Mouse (Mus musculus): Measurements from ENCODE around the gene Arhgef16. TPM values are rescaled to one million over a fixed set of nuclear protein-coding genes. Genes with fewer than 3 reads are reported as not detected.
A peak's percentile ranks its signal among the peaks of the same experiment; 100 is the strongest.

Arhgef16 gene
- total RNA-seq (2021), result under 1 TPM; 0.17 to 0.23 TPM
- long read RNA-seq, experiment 1, partial matches to known transcripts, result 0 of 2 reads
- long read RNA-seq, experiment 1, other reads (novel, unspliced or antisense), result 1 of 2 reads
- long read RNA-seq, experiment 2, result 0 reads

DNA sequence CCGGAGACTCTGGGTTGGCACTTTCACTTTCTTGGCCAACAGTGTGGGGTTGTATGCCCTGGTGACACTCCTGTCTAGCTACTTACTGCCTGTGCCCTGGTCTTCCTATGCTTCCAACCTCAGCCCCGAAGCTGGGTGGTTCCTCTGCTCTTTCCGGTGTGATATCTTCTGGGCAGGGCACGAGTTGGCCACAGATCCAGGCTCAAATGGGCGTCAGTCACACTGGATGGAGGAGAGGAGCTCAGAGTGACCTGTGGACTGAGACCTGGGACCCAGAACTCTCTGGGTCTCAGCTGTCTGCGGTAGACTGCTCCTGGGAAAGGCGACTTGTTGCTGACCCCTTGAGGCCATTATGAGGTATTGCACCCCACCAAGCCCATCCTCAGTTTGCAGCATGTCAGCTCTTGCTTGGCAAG lies at the start of gene Arhgef16:
Arhgef16 (minus strand) TSS at position 211 of the 416 bp plus-strand sequence.
- intact Hi-C loops (cut with DNase I), result loop anchor here (10.0 kb wide), 1 partner anchor 137 kb away; the partner anchor contains the start of gene Tprgl
- peak; percentile 84 for TF ChIP-seq CTCF (IDR thresholded peaks at IDR 0.05)
- H3K27ac ChIP-seq, result no peak within 1 kb of the TSS
- peak; percentile 34 for DNase-seq
- no peak within 1 kb of the TSS; the same call in 1 of the 2 replicates for H3K4me3 ChIP-seq

DNA sequence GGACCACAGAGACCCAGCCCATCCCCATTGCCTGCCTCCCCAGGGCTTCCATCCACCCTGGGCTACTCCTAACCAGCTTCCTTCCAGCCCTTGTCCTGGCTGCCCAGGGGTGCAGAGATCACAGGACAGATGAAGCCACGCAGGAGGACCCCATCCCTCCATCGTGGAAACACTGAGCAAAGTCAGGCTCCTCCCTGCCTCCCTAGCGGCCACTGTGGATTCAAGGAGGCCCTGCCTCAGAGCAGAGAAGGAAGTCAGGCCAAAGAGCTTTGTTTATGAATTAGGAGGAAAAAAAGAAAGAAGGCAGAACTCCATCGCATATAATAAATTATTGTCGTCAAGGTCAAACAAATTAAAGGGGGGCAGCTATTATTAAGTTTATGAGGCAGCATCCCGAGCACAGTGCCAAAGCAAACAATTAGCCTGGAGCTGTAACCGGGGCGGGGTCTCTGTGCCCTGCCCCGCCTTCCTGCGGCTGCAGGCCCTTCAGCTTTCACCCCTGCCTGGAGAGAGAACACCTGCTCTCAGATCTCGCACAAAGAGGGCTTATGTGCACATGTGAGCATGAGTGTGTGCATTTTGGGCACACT lies 46.8 kb upstream of the Arhgef16 start:
- peak overlapping the region; percentile 58 for H3K27ac ChIP-seq
- no peak overlapping the region for H3K4me3 ChIP-seq
- intact Hi-C loops (cut with DNase I), result no loop called here
- no peak for DNase-seq
- TF ChIP-seq CTCF (IDR thresholded peaks at IDR 0.05), result no peak

DNA sequence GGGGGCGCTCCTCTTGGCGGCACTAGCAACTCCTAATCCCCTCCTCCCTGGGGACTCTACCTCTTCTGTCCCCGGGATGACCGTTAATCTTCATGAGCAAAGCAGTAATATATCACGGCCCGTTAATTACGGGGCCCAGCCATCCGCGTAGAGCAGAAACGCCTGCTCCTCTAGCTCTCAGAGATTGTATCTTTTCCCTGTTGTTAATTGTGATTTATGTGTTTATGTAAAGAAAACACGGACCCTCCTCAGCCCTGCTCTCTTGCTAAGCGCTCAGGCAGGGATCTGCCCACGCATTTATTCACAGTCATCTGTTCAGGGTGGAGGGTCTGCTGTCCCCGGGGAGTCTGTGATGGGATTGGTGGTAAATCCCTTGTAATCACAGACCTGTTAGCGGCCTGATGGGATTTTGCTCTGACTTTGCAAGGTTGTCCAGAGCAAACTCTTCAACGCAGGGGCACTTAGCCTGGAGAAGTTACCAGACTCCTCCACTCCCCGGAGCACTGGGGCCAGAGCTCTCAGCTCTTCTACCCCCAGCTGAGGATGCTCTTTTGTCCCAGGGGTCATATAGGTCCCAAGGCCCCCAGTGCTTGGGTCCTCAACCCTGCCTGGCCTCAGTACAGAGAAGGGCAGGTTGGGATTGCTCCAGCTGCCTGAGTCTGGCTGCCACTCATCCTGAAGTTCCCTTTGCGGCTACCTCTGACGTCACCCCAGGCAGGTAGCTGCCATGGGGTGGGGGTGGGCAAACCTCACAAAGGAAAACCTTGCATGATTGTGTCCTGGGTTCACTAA lies 45.5 kb upstream of the Arhgef16 start:
- no peak overlapping the region for H3K4me3 ChIP-seq
- no peak for DNase-seq
- TF ChIP-seq CTCF (IDR thresholded peaks at IDR 0.05), result no peak
- H3K27ac ChIP-seq, result peak overlapping the region; percentile 58; the same call in 1 of the 2 replicates
- intact Hi-C loops (cut with DNase I), result no loop called here

- H3K4me3 ChIP-seq, result no peak overlapping the region
- TF ChIP-seq CTCF (IDR thresholded peaks at IDR 0.05), result no peak
- H3K27ac ChIP-seq, result peak overlapping the region; percentile 87
- DNase-seq, result peak; percentile 57
- intact Hi-C loops (cut with DNase I), result loop anchor here (10.0 kb wide), 1 partner anchor 488 kb away; no protein-coding TSS in a partner anchor
Observed at GRCm38 (mm10) chr4:154336650-154337049, 35.2 kb upstream of the Arhgef16 start.

- TF ChIP-seq CTCF (IDR thresholded peaks at IDR 0.05), result no peak
- Histone ChIP-seq H3K4me3 (peak within 1 kb of the TSS; percentile 51), H3K27ac (peak within 1 kb of the TSS; percentile 87)
- intact Hi-C loops (cut with DNase I), result loop anchor here (10.0 kb wide), 1 partner anchor 489 kb away; no protein-coding TSS in a partner anchor
- DNase-seq, result no peak
Observed at GRCm38 (mm10) chr4:154335761-154336160, 34.3 kb upstream of the Arhgef16 start, which contains the start of gene B230104I21Rik. B230104I21Rik (plus strand) TSS chr4:154336127.

- Histone ChIP-seq H3K4me3 (peak overlapping the region; percentile 51), H3K27ac (peak overlapping the region; percentile 84)
- peak; percentile 52 for DNase-seq
- TF ChIP-seq CTCF (IDR thresholded peaks at IDR 0.05), result no peak
- intact Hi-C loops (cut with DNase I), result loop anchor here (10.0 kb wide), 1 partner anchor 490 kb away; no protein-coding TSS in a partner anchor
Observed at GRCm38 (mm10) chr4:154334699-154335402, 33.4 kb upstream of the Arhgef16 start.

DNA sequence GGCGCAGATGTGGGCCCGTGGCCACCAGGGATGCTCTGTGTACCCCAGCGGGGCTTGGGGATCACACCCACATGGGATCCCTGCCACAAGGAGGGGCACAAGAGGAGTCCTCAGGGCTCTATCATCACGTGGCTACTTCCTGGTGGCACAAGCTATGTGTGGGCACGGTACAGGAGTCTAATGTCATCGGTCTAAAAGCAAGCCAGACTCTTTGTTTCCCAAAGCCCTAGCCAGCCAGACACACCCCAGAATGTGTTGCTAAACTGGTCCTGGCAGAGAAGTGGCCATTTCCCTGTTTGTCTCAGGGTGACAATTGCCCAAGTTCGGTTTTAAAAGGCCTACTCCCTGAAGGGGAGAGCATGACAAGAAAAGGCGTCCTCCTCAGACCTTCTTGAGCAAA lies 31.8 kb upstream of the Arhgef16 start:
- no peak for TF ChIP-seq CTCF (IDR thresholded peaks at IDR 0.05)
- peak overlapping the region; percentile 67 for H3K27ac ChIP-seq
- DNase-seq, result no peak
- peak overlapping the region; percentile 1; the same call in 1 of the 2 replicates for H3K4me3 ChIP-seq
- intact Hi-C loops (cut with DNase I), result loop anchor here (10.0 kb wide), 1 partner anchor 492 kb away; no protein-coding TSS in a partner anchor

GRCm38 (mm10) chr4:154331271-154331670 lies 29.8 kb upstream of the Arhgef16 start:
- DNase-seq, result no peak
- H3K4me3 ChIP-seq, result no peak overlapping the region
- TF ChIP-seq CTCF (IDR thresholded peaks at IDR 0.05), result no peak
- intact Hi-C loops (cut with DNase I), result loop anchor here (10.0 kb wide), 1 partner anchor 494 kb away; no protein-coding TSS in a partner anchor
- peak overlapping the region; percentile 40 for H3K27ac ChIP-seq

DNA sequence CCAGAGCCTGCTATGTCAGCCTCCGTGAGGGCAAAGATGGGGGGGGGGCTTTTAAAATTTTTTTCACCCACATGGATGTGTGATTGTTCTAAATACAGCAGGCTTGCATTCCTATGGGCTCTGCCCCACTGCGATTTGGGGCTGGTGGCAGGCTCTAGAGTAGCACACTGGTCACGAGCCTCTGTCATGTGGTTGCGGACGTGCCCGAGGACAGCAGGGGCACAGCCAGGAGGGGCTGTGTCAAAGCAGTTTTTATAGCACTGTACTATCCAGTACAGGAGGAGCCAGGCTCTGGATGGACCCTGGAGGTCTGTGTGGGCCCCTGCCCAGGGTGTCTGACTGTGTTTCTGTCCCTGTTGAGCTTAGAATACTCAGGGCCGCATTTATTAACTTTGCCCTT lies 28.5 kb upstream of the Arhgef16 start:
- Histone ChIP-seq H3K27ac (peak overlapping the region; percentile 16; the same call in 1 of the 2 replicates), H3K4me3 (no peak overlapping the region)
- intact Hi-C loops (cut with DNase I), result loop anchor here (10.0 kb wide), 1 partner anchor 495 kb away; no protein-coding TSS in a partner anchor
- no peak for TF ChIP-seq CTCF (IDR thresholded peaks at IDR 0.05)
- no peak for DNase-seq

DNA sequence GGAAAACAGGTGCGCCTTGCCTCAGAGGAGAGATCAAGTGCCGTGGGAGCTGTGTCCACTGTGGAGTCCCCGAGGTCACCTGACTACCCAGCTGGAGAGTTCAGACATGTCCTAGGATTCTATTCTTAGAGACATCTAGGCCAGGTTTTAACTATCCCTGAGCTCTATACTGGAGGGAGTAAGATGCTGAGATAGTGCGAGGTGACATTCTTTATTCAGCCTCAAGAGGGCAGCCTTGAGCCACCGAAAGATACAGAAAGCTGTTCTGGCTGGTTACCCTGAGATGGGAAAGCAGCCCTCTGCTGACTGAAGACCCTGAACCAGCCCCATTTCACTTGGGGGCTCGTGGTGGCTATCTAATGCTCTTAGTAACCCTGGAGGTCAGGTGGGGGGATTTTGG lies 27.4 kb upstream of the Arhgef16 start:
- peak; percentile 52 for DNase-seq
- H3K4me3 ChIP-seq, result no peak overlapping the region
- intact Hi-C loops (cut with DNase I), result loop anchor here (2.0 to 5.0 kb wide), 2 partner anchors 346 to 468 kb away; no protein-coding TSS in a partner anchor
- peak; percentile 90 for TF ChIP-seq CTCF (IDR thresholded peaks at IDR 0.05)
- H3K27ac ChIP-seq, result no peak overlapping the region

DNA sequence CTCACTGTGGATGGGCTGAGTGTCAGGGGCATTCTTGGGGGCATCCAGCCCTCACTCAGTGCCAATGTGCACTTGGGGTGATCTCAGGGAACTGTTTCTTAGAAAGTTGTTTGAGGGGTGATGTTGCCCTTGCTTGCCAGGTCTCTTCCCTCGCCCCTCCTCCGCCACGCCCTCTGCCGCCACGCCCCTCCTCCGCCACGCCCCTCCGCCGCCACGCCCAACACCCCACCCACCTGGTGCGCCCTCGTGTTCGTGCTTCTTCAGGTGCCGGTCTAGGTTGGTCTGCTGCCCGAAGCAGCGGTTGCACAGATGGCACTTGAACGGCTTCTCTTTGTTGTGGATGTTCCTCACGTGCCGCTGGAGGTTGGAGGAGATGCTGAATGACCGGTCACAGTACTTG lies 27.0 kb upstream of the Arhgef16 start:
- intact Hi-C loops (cut with DNase I), result loop anchor here (2.0 to 5.0 kb wide), 2 partner anchors 346 to 469 kb away; no protein-coding TSS in a partner anchor
- DNase-seq, result no peak
- no peak overlapping the region for H3K27ac ChIP-seq
- no peak for TF ChIP-seq CTCF (IDR thresholded peaks at IDR 0.05)
- no peak overlapping the region for H3K4me3 ChIP-seq

- intact Hi-C loops (cut with DNase I), result loop anchor here (5.0 kb wide), 1 partner anchor 472 kb away; no protein-coding TSS in a partner anchor
- TF ChIP-seq CTCF (IDR thresholded peaks at IDR 0.05), result no peak
- no peak for DNase-seq
- H3K27ac ChIP-seq, result no peak overlapping the region
- H3K4me3 ChIP-seq, result no peak overlapping the region
Observed at GRCm38 (mm10) chr4:154325410-154325809, 23.9 kb upstream of the Arhgef16 start.
